Mouse (Mus musculus) adrenal gland, postnatal 36 days (tissue): ENCODE measurements around the gene Gm20388. TPM values are rescaled to one million over a fixed set of nuclear protein-coding genes. Genes with fewer than 3 reads are reported as not detected.
"Not testable (repeated sequence)": the region's sequence is repeated elsewhere in the genome, so short reads cannot be mapped to it uniquely, and the experiment has no call there.

Source experiments
- DNase-seq, 2 experiments: peaks; one replicate each; pipeline ENCODE4 v3.0.0; 2021; ENCODE audit warnings: mixed read lengths in 1 of 2
- total RNA-seq, 2 experiments: library from RNA; stranded (reverse); gene quantifications; 2 replicates each; pipeline ENCODE4 v1.2.3; 2021

Gene Gm20388
- total RNA-seq, 2 experiments from 2014 or later = 2.4 to 7.4 TPM

DNA sequence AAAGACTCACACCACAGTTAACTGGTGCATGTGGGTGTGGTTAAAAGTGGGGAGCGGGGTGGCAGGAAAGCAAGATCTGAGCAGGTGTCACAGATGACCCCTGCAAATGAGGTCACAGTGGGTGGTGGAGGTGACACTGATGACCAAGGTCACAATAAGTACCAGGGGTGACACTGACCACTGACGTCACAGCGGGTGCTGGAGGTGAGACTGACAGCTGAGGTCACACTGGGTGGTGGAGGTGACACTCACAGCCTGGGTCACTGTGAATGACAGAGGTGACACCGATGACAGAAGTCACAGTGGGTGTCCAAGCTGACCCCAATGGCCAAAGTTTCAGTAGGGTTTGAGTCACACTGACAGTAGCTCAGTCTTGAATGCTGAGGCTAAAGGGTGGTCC lies 876.1 kb downstream of the Gm20388 start:
- DNase-seq = no peak

DNA sequence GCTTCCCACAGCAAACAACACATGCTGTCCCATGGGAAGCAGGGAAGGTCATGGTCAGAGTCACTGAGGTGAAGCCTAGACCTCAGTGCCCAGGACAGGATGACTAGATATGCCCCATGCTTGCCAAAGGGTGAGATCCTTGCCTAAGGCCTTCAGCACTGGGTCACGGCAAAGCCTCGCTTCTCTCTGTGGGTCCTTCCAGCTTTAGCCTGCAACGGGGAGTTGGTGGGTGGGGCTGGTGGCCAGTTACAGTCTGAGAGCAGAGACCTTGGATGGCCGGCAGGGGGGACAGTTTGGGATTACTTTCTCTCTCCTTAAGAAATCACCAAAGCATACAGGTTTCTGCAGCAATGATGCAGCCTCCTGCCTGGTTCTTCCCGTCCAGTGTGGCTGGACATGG lies 877.0 kb downstream of the Gm20388 start:
- DNase-seq = peak in 1 of 2 experiments; percentile 29

DNA sequence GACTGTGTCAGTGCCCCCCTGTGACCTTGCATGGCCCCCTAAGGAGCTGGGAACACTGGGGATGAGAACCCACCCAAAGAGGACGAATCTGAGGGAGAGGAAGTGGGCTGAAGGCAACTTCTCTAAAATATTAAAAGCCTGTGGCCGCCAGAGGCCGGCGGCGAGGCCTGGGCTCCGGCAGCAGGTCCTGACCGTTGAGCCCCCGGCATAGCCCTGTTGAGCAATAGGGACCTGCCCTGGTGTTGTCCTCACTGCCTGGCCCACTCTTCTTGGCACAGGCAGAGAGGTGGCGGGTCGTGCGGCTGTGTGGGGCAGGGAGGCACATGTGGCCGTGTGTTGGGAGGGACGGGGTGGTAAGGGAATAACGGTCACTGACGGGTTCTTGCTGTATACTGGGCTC lies 882.1 kb downstream of the Gm20388 start:
- DNase-seq = peak in 1 of 2 experiments; percentile 16

DNA sequence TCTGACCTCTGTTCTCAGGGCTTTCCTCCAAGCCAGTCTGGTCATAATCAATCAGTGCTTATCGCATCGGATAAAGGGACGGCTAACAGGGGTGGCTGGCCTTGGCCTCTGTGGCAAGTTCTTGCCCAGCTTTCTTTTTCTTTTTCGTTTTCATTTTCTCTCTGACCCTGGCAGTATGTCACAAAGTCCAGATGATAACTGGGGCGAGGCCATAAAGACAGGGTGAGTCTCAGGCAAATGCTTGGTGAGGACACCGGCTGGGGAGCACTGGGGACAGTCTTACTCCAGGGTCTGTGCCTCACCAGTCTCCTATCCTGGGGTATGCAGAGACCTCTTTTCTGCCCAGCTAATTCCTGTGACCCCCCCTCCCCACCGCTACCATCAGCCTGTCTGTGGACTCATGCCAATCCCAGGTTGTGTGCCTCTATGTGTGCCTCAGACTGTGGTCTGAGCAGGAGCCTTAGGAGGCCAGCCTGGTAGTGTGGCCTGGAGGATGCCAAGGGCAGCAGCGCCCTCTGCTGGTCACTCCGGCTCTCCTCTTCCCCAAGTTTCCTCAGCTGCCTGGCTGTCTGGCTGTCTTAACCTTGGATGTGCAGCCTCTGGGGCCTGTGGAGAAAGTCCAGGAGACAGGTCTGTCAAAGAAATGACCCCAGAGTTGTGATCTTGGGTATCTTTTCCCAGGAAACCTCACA lies 885.4 kb downstream of the Gm20388 start:
- DNase-seq = peak; percentile 87 to 93

DNA sequence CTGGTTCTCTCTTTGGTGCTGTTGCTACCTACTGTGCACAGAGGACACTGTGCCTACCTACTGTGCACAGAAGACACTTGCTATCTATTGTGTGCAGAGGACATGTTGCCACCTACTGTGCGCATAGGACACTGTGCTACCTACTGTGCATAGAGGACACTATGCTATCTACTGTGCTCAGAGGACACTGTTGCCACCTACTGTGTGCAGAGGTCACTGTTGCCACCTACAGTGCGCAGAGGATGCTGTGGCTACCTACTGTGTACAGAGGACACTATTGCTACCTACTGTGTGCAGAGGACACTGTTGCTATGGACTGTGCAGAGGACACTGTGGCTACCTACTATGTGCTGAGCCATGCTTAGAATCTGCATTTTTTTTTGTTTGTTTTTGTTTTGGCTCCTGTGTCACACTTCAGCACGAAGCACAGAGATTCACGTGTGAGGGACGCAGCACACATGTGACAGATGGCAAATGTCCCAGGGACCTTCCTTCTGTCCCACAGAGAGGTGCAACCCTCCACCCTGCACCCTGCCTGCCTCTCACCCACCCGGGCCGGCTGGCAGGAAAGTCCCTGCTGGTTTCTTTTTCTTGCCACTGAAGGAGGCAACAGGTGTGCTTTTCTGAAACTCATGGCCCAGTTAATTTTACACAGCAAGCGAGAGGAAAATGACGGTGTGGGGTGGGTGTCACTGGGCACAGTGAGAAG lies 886.5 kb downstream of the Gm20388 start:
- no peak for DNase-seq

DNA sequence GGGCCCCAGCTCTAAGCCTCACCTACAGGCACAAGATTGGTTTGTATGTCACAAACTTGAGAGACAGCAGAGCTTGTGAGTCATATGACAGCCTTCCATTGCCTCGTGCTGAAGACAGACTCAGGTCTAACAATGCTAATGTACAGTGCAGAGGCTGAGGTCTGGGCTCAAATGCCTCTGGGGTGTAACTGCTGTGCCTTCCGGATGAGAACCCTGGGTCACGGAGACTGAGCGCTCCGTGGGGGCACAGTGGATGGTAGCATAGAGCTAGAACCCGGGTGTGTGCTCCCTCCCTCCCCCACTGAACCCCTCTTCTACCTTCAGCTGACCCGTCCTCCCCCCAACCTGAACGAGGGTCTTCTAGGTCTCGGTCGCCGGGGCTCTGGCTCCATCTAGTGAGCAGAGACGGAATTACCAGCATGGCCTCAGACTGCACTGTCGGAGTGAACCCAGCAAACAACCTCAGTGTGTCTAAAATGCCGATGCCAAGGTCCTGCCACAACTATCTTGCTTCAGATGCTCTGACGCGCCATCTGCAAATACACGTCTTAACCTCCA lies 889.7 kb downstream of the Gm20388 start:
- peak; percentile 59 to 60 for DNase-seq

DNA sequence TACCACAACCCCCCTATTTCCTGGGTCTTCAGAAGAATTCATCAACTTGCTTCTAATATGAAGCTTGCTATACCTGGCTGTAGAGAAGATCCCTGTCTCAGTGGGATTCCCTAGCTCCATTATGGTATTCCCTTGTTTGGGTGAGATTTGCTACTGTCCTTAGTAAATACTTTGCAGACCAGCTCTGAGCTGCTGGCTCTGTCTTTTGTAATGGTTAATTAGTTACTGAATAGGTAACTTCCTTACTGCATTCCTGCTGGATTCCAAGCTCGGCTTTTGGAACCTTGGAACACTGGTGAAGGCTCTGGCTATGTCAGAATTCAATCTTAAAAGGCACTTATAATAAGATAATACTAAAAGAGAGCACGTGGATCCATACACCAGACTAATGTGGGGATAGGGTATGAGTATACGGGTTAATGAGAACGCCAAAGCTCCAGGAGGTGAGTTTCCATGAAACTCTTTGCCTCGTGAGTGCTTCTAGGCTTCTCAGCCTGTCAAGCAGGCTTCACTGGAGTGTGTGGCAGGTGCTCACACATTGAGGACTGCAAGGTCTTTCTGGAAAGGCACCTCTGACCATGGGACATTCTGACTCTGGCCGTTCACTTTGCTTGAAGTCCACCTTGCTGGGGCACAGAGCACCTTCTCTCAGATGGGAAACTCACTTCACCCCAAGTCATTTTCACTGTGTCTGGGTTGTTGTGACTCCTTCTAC lies 893.2 kb downstream of the Gm20388 start:
- not testable (repeated sequence) for DNase-seq

DNA sequence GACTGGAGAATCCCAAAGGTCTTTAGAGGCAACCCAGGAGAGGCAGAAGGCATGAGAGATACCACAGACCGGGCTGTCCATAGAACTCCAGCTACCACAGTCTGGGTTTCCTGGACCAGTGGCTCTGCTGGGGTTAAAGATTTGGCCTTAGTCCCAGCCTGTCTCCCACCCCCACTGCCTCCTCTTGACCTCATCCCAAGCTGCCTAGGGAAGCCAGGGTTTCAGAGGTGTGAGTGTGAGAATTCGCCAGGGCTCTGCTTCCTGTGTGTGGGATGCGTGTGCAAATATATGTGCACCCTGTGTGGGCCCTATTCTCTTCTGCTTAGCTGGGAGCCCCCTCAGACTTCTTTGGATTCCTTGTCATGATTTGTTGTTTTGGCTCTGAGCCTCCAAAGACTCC lies 894.1 kb downstream of the Gm20388 start:
- no peak for DNase-seq

DNA sequence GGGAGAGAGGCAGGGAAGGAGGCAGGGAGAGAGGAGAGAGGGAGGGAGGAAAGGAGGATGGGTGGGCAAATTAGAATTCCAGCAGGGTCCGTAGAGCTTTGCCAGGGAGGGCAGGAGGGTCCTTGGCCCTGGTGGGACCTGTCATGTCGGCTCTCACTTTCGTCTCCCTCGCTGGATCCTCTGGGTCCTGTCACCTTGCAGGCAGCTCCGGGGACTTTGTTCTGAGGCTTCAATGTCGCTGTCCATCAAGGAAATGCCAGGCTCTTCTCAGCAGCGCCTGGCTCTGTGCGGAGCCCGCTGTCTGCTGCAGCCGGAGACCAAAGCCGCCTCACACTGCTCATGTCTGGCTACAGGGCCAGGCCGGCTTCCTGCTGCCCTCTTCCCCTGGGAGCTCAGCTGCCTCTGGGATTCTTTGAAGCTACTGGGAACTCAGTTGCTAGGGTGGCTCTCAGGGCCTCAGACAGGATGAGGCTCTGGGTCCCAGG lies 896.2 kb downstream of the Gm20388 start:
- peak in 1 of 2 experiments; percentile 13 for DNase-seq

DNA sequence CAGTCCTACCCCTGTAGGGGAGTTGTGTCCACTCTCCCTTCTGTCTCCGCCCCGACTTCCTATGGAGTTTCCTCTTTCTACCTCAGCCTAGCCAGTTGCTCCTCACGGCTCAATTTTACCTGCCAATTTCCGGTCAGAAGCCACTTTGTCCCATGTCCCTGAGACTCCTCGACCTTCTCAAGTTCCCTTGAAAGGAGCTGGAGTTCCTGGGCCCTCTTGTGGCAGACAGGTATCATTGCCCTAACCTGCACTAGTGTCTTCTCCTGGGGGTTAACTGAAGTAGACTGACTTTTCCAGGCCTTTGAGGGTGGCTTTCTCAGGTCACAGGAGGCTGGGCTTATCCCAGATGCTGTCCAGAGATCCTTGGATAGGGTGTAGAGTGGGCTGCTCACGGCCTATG lies 897.1 kb downstream of the Gm20388 start:
- DNase-seq = peak; percentile 5 to 16

DNA sequence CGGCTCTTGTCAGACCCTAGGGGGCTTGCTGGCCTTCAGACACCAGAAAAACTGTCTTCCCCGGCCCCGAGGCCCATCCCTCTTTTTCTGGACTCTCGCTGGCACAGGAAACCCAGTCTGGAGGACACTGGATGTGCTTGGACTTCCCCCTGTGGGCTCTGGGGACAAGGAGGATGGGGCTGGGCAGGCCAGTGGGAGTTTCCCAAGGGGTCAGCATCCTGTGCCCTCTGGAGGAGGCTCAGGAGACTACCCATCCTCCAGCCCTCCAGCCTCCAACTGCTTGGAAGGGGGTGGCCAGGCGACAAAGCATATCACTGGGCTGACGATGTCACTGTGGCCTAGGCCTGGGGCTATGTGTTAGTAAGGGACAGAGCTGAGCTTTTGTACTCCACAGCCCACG lies 898.4 kb downstream of the Gm20388 start:
- DNase-seq = peak; percentile 13 to 48

DNA sequence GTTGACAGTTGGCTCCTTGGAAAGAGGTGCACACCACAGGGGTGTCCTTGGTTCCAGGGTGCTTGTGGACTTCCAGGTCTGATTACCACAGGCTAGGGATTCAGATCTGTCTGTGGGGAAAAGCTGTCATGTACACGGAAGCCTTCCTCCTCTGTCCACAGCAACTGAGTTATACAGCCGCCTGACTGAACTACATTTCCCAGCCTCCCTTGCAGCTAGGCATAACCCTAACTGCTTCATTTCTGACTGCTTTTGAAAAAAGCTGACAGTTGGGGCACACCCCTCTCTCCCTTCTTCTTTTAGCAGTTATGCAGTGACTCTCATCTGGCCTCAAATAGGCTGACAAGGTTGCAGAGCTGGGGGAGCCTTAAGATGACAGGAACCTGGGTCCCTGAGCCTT lies 901.3 kb downstream of the Gm20388 start:
- DNase-seq = no peak

DNA sequence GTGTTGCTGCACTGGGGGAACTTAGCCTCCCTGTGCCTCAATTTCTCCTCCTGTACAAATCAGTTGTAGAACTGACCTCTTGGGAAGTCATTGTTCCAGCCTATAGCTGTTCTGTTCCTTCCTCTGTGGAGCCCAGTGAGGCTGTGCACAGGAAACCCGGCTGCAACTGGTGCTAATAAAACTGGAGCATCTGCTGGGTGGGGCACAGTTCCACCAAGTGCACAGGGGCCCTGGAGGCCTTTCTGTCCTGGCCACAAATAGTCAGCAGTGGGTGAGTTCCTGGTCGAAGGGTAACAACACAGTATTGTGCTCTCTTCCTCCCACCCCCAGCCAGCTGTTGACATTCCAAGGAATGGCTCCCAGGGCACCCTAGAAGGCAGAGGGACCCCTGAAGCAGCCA lies 902.4 kb downstream of the Gm20388 start:
- DNase-seq = no peak

DNA sequence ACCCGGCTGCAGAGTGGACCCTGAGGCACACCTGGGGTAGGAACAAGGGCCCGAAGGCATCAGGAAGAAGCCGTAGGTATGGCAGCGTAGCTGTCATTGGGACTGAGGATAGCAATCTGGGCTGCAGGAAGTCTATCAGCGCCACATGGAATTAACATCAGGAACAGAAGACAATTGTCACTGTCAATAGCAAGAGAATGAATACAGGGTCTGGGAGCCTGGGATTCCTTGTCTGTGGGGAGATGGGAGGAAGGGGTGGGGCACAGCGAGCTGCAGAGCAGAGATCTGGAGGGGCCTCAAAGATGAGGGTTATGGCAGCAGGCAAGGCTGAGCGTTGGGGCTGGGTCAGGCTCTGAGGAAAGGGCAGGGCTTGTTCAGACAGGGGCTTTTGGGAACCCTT lies 903.2 kb downstream of the Gm20388 start:
- DNase-seq = no peak

DNA sequence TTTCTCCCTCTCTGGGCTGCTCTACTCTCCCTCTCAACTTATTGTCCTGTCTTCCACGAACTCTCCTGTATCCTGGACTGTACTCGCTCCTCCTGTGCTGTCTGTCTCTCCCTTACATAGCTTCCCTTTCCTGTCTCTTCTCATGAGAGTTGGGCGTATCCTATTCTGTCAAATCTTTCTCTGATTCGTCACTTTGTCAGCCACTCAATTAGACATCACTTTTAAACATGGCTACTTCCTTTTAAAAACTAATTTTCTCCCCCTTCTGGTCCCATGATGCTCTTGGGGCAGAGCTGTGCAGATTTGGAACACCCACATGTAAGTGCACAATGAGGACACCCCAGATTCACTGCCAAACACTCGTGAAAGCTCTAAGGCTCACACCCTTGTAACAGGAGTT lies 905.7 kb downstream of the Gm20388 start:
- no peak for DNase-seq

DNA sequence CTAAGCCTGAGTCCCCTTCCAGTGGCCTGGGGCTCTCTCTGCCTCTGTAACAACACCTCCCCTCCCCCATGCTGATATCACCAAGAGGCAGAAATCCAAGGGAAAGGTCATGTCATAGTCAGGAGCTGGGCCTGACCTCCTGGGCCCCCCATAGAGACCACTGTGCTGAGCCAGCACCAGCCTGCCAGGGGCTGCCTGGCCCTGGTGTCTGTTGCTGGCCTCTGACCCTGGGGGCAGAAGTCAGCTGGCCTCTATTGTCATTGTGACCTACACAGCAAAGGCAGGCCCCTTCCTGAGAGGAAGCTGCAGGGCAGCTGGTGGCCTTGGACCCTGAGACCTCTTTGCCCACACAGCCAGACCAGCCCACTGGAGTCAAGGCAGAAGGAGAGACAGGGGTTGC lies 909.3 kb downstream of the Gm20388 start:
- no peak for DNase-seq

DNA sequence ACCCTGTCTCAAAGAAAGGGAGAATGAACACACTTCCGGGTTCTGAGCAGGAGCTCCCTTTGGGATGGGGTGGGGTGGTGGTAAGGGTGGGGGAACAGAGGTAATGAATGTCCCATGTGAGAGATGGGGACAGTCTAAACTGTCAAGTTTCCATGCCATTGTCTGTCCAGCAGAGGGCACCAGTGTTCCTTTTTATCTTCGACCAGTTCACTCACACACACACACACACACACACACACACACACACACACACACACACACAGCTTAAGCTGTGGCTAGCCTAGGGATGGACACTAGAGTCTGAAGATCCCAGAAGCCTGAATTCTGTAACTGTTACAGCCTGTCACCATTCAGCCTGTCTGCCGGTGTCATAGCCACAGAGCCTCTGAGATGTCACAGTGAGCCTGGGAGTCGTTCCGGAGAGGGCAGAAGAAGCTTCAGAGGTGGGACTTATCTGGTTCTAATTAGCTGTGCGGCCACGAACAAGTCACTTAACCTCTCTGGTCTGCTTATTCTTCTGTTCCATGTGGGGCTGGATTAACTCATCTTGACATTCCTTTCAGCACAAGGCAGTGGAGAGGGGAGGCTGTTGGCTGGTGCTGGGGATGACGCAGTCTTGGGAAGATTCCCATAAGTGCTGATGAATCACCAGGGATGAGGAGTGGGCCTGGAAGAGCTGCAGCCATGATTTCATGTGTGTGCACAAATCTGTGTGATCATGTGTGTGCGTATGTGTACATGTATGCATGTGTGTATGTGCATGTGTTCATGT lies 910.9 kb downstream of the Gm20388 start:
- DNase-seq = peak; percentile 61 to 77

DNA sequence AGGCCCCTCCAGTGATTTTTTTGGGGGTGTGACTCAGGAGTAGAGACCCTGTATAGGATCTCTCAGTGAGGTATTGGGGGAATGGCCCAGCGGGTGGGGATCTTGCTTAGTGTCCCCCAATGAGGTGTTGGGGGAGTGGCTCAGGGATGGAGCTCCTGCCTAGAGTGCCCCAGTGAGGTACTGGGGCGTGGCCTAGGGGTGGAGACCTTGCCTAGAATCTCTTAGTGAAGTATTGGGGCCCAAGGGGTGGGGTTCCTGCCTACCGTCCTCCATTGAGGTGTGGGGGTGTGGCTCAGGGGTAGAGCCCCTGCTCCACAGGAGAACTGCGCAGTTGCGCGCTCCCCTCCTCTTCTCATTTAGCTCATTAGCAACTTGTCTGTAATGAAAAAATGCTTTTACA lies 912.7 kb downstream of the Gm20388 start:
- no peak for DNase-seq

DNA sequence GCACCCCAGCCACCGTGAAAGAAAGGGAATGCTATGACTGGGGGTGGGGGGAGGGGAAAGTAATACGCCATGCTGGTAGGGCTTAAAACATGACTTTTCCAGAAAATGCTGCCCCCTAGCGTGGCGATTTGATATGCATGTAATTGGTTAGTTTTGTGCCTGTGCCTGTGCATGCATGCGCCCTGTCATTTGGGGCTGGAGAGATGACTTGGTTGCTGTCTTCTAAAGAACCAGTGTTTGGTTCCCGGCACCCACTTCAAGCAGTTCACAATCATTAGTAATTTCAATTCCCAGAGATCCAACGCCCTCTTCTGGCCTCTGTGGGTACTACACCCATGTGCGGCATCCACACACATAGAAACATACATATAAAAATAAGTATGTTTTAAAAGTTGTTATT lies 913.2 kb downstream of the Gm20388 start:
- no peak for DNase-seq

DNA sequence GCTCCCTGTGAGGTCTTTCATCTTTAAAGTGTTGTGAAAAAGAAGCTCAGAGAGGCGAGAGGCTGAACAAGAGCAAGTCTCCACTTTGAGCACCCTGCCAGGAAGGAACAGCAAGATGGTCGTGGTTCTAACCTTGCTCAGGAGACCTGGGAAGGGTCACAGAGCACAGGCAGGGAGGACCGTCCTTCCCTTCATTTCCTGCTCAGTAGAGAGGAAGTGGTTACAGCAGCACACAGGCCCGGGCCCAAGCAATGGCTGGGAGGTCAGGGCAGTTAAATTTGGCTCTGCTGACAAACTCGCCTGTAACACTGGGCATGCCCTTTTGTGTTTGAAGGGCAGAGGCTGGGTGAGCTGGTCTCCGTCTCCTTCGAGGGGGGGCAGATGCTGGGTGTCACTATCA lies 914.0 kb downstream of the Gm20388 start:
- DNase-seq = no peak

DNA sequence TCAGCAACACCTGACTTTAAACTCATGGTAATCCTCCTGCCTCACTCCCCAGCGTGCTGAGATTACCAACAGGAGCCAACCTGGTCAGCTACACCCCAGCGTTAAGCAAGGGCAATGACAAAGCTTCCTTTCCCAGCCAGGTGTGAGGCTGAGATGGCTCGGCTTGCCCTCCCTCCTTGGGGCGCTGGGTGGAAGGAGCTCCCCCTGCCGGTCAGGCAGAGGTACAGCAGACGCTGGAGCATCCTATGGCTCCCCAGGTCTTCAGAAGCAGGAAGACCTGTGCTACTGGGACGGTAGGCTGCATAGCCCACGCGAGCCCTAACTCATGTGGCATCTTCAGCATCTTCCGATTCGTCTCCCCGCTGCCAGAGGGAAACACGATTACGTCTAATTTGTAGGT lies 917.6 kb downstream of the Gm20388 start:
- DNase-seq = peak; percentile 44 to 69

DNA sequence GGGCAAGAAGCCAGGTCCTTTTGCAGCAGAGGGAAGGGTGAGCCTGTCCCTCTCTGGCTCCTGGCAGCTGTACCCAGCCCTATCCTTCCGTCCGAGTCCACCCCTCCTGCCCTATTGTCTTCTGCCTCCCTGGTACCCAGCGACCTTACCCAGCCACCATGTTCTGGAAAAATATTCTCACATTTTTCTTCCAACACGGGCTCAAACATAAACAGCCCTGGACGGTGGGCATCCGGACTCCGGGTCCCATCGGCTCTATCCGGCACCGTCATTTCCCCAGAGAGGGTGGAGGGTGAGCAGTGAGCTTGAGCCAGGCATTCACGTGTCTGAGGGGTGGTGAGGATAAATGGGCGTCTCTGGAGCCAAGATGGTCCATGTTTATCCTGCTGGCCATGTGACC lies 920.0 kb downstream of the Gm20388 start:
- no peak for DNase-seq
